Mouse (Mus musculus): Measurements from ENCODE around the gene Trim47.

Trim47 gene

DNA sequence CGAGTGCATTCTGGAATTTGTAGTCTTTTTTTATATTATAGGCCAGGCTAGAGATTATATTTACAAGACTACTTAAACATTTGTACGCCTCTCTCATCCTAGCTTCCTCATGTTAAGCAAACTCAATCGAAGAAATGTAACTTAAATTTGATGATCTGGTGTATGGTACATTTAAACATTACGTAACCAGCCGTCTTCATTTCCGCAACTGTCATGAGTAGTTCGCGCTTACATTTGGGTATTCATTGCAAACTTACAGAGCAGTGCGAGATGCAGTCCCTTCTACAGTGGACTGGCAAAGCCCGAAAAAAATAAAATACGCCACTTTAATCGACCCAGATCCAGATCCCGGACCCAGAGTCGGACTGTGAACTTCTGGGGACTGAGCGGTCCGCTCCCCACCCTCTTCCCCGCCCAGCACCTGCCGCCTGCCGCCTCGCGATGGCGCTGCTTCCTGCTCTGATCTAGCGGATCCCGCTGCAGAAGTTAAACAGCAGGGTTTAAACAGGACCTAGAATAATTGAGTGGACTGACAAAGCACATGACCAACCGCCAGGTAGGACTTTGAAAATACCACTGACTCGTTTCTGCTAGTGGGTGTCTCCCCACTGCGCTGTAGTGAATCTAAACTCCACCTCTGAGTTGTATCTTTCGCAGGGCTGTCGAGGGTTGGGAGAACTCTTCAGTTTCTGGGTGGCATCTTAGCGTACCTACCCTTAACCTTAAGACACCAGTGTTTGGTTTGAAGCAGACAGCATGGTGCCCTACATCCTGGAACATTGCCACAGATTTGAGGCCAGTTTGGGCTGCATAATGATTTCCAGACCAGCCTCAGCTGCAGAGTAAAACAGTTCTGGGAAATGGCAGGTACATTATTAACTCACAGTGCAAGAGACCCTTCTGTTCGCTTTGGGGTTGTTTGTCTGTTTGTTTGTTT, 39.5 kb downstream of the Trim47 start:
- DNase-seq, result peak; percentile 86

DNA sequence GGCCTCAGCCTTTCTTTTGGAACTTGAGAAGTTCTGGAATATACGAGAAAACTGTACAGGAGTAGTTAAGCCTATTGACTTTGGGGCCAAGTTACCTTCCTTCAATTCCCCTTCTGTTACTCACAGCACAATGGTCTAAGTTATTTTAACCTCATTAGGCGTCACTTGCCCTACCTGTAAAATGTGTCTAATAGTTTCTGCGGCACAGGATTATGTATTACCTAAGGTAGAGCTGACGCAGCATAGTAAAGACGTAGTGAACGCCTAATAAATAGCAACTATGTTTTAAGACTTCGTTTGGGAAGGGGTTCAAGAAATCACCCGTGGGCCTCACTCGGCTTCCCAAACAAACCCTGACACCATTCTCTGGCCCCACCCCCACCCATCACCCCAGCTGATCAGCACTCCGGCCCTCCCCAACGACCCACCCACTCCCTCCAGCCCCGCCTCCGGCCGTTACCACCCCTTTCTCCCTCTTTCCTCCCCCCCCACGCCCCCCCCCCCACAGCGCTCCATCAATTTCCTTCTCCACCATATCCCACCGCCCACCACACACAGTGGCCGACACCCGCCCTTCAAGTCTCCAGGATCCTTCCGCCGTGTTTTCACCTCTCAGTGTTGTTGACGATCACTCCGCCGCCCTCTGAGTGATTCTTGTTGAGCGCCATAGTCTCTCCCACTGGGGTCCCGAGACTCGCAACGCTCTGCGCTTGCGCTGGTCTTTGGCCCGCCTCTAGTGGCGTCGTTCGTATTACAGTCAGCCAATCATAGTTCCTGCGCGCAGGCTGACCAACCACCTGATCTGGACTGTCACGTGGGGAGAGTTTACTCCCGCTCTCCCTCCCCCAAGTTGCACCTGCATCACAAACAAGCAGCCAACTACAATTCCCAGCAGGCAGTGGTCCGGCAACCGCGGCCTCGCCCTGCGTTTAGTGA, 40.5 kb downstream of the Trim47 start, which contains the start of gene Wbp2:
TSS of gene Wbp2 (minus strand) at position 738 of the 936 bp plus-strand sequence.
- DNase-seq, result peak; percentile 94

DNA sequence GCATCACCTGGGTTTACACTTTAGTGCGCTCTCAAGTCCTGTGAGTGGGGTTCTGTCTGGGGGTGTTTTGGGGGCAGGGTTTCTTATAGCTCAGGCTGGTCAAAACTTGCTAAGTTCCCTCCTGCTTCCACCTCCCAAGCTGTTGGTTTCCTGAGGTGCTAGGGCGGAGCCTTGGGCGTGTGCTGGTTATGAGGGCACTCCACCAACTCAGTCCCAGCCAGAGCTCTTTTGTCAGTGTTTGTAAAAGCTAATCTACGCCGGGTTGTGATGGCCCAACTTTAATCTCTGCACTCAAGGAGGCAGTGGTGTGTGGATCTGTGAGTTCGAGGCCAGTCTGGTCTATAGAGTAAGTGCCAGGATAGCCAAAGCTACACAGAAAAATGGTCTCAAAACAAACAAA, 42.8 kb downstream of the Trim47 start:
- no peak for DNase-seq

DNA sequence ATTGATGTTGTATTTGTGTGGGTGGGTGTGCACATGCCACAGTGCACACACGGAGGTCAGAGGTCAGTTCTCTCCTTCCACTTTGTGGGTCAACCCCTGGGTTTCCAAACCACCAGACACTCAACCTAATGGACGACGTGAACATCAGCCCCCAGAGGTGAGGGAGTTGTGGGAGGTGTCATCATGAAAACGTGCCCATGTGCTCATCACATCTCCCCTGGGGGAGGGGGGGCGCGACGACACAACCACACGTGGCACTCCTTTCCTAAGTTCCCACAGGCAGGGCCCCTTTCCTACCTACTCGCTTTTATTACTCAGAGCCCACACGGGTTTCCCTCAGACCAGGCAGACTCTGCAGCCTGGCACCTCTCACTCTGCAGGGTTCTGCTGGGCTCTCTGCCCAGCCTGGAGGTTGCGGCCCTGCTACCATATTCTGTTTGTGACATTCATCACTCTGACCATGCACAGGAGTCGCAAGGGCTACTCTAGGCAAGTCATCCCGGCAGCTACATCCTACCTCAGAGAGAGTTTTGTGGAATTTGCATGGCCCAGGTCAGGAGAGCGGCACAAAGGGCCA, 43.8 kb downstream of the Trim47 start:
- no peak for DNase-seq

DNA sequence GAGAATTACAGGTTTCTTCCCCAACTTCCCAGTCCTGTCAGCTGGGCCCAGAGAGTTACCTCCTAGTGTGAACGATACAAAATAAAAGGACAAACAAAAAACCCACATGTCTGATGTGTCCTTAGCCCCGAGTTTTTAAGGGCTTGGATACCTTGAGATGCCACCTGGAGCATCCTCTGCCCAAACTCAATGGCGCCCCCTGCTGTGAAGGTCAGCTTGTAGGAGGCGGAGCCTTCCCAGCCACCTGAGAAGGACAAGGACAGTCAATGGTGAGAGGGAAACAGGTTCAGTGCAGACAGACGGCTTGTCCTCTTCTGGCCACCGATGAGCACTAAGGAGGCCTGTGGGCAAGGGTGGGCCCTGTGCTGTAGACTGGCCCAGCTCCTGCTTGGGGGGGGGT, 45.9 kb downstream of the Trim47 start:
- DNase-seq, result peak; percentile 64

DNA sequence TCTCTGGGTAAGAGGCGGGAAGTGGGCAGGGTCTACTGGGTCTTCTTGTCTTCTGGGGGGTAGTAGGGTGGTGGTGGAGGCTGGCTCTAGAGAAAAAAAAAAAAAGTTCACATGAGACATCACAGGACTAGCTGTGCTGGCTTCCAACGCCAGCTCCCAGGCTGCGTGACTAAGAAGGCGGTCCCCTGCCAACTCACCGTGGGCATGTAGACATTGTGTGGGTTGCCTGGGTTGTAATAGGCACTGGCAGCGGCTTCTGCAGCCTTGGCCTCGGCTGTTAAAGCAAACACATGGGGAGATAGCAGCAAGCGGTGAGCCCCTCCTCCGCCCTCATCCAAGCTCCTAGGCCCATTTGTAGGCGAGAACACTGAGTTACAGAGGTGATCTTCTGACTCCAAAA, 47.5 kb downstream of the Trim47 start:
- DNase-seq, result peak; percentile 49

DNA sequence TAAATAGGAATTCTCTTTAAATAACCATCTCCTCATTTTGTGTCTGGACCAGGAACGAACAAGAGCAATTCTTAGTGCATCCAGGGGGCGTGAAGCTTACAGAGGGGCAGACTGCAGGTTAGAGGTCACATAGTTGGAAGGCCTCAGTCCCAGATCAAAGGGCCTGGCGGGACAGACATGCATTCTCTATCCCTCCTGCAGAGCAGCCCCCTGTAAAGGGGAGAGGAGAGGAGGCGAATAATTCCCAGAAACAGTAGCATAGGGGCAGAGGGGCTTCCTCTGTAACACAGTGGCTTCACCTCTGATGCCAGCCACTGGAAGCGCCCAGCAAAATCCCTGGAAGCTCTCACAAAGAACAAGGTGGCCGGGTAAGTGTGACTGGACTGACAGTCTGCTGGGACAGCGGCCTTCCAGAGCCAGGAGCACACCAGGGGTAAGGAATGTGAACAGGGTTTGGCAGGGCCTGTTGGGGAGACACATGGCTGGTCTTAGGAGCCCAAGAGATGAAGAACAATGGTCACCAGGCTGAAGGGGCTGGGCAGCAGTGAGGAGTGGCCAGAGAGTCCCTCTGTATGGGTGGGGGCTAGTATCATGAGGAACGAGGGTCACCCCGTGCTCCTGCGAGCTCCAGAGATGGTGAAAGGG, 48.2 kb downstream of the Trim47 start:
- no peak for DNase-seq

DNA sequence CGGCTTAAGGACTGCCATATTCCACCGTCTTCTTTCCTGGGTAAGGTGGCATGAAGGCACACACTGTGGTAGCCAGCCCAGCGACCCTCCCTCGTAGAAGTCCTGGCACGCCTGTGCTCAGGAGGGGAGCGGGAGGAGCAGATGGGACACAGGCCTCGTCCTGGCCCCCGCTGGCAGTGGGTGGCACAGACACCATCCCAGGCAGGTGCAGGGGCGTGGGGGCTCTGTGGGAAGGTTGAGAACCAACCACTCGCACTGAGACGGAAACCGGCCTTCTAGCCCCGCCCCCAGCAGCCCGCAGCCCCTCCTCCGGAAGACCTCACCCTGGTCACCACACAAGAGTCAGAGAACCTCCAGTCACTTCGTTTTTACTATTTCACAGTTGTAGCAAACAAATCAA, 48.8 kb downstream of the Trim47 start:
- DNase-seq, result no peak

DNA sequence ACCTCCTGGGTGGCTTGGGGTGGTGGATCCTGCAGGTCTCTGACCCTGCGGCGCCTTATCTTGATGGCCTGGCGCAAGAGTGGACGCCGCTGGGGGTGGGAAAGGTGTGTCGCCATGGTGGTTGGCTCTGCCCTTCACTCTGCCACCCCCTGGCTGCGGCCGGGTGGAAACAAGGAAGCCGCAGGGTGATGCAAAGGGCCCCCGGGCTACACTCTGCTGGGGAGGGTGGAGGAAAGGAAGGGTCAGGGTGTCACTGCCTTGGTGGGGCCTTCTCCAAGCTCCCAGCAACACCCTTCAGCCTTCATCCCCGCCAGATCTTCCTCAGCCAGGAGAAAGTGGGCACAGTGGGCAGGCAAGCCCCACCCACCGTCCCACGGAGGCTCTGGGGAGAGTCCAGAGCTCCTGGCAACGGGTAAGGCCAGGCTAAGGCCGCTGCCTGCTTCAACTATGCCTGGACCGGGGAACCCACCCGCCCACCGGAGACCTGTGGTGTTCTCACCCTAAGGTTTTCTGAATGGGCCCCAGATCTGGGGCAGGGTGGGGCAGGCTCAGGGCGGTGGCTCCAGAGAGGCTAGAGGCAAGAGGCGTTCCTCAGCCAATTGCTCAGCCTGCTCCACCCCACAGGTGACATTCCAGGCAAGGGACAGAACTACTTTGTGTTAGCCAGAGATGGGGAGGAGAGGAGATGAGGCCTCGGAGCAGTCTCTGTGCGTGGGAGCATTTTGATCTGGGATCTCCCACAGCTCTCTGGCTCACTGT, 49.4 kb downstream of the Trim47 start, which contains the start of gene Unc13d:
TSS of gene Unc13d (minus strand) at position 516 of the 759 bp plus-strand sequence.
- no peak for DNase-seq

DNA sequence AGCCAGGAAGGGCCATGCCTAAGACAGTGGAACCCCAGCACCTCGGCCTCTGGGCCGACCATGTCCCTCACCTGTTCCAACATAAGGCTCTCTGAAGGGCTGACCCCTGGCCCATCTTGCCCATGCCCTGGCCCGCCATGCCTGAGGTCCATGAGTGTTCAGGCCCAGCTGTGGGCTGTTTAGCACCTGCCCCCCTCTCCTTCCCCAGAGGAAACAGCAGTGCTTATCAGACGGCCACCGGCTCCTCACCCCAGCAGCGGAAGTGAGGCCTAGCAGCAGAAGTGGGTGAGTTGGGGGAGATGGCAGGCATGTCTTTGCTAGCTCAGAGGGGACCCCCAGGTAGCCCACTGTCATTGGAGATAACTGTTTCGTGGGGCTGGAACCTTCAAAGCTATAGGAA, 50.2 kb downstream of the Trim47 start:
- no peak for DNase-seq

DNA sequence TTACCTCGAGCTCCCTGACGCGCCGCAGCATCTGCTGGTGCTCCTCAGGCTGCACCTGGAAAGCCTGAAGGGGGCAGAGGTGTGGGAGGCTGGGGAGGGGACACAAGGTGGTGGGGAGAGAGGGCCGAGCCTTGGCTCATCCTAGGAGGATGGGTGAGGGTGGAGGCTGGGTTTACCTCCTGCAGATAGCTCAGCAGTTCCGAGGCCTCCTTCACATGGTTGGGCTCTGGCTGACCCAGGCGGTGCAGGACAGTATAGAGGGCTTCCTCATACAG, 50.8 kb downstream of the Trim47 start:
- DNase-seq, result no peak

DNA sequence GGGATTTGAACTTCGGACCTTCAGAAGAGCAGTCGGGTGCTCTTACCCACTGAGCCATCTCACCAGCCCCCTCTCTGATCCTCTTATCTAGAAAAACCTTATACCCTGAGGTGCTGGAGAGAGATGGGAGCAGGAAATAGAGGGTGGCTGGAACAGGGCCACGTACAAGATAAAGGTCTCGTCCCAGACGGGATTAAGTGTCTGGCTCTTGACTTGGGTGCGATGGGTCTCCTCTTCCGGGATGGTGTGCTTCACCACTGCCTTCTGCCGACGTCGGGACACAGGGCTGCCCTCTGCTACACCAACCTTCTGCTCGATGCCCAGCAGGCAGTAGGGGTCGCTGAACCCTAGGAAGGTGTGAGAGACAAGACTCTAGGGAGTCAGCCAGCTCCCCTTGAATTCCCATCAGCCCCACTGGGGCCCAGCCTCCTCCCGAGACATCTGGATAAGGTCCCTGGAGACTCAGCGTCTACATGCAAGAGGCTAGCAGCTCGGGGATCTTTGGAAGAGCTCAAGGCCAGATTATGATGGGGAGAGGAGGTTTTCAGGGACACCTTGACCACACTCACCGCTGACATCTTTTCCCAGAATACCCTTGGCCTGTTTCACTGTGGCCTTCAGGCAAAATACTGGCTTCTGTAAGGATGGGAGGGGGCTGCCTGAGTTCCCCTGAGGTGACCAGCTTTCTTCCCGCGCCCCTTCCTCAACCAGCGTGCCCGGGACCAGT, 51.3 kb downstream of the Trim47 start:
- DNase-seq, result no peak

DNA sequence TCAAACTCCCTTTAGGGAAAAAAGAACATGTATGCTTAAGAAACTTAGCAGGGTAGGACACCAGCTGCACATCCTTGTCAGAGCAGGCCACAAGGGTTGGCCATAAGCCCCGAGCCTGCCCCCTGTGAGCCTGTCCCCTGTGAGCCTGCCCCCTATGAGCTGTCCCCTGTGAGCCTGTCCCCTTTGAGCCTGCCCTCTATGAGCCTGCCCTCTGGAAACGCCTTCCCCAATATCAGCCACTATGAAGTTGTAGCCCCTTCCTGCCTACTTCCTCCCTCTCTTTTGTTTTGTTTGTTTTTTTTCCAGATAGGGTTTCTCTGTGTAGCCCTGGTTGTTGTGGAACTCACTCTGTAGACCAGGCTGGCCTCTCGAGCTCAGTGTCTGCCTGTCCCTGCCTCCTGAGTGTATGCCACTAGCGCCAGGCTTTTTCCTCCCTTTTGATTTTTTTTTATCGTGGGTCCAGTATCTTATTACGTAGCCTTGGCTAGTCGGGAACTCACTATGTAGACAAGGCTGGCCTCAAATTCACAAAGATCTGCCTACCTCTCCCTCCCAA, 52.5 kb downstream of the Trim47 start:
- DNase-seq, result no peak

DNA sequence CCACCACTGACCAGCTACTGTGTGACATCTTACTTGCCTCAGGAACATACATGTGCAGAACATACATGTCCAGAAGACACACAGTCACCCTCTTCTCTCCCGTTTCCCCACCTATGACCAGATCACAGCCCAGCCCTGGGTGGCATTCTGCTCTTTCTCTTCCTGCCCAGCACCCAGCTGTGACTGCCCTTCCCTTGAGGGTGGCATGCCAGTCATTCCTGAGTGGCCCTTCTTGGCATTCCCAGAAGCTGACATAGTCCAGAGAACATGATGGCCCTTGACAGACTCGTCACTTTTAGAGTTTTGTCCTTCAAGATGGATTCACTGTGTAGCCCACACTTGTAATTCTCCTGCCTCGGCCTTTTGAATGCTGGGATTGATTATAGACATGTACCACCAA, 54.4 kb downstream of the Trim47 start:
- no peak for DNase-seq

DNA sequence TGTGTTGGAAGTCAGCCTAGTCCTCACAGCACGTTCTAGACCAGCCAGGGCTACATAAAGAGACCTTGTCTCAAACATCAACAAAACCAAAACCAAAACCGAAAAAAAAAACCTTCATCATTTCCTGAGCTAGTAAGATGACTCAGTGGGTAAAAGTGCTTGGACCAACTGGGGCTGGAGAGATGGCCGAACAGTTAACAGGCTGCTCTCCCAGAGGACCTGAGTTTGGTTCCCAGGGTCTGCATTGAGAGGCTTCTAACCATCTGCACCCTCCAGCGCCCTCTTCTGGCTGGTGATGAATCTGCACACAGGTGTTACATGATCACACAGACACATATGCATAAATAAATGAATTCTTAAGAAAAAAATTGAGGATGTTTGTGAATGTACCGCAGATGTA, 55.5 kb downstream of the Trim47 start:
- DNase-seq, result no peak

DNA sequence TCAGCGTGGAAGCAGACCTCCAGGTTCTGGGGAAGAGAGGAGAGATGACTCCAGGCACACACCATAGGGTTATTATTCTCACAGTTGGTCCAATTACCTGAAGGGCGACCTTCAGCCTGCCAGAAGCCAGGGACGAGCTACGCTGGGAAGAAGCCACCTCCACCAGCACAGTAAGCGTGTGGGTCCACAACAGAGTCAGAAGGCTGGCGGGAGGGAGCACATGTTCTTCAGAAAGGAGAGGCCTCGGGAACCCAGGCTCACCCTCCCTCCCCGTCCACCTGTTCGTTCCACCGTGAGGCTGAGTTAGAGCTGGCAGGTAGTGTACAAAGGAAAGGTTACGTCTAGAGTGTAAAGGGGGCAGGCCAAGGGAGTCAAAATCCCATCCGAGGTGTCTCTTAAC, 61.7 kb downstream of the Trim47 start:
- no peak for DNase-seq

DNA sequence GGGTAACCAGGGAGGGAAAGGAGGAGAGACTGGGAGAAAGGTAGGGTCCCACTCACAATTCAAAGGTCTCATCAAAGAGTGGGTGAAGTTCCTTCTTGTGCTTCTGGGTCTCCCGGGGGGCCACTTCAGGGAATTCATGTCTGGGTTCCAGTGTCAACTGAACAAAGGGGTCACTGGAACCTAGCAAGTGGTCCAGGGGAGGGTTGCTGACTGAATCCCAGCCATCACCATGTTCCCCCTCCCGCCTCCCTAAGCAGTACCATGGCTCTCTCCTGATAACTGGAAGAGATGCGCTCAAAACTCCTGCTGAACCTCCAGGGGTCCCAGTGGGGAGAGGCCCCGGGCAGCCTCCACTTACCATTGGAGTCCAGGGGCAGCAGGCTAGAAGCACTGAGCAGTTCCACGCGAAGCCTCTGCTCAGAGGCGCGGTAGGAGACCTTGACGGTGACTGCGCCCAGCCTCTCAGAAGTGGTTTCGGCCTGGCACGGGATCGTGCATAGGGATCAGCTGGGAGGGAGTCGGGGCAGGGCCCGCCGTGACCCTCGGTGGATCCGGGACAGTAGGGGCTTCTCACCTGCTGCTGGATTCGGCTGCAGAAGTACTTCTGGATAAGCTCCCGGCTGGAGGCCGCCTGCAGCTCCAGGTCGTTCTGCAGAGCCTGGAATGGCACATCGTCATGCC, 62.7 kb downstream of the Trim47 start:
- DNase-seq, result no peak

DNA sequence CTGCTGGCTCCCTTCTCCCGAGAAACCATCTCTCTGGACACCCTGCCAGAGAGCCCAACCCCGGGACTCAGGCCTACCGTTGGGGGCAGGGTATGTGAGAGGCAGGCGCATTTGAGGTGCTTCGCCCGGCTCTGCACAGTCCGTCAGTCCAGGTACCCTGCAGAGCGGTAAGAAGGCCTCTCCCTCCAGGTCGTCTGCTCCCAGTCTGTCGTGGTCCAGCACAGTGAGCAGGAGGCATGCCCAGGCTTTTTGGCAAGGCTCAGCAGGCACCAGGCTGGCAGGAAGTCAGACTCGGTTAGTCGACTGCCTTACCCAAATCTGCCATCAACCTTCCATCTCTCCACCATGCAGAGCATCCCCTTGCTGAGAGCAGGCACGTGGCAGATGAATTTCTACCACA, 63.4 kb downstream of the Trim47 start:
- no peak for DNase-seq

DNA sequence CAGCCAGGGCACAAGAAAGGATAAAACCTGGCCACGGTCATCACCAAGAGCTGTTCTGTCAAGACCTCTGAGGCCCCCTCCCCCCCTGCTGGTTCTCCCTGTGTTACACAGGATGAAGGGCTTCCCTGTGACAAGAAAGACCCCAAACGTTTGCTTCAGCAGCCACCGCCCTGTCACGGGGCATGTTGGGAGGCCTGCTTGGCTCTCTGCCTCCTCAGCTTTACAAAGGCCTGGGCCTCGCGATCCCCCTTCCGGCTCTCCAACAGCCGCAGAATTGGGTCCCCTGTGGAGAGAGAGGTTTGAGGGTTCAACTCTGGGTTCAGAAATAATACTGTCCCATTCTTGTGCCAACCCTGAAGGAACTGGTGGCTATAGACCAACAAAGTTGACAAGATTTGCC, 64.5 kb downstream of the Trim47 start:
- DNase-seq, result no peak

DNA sequence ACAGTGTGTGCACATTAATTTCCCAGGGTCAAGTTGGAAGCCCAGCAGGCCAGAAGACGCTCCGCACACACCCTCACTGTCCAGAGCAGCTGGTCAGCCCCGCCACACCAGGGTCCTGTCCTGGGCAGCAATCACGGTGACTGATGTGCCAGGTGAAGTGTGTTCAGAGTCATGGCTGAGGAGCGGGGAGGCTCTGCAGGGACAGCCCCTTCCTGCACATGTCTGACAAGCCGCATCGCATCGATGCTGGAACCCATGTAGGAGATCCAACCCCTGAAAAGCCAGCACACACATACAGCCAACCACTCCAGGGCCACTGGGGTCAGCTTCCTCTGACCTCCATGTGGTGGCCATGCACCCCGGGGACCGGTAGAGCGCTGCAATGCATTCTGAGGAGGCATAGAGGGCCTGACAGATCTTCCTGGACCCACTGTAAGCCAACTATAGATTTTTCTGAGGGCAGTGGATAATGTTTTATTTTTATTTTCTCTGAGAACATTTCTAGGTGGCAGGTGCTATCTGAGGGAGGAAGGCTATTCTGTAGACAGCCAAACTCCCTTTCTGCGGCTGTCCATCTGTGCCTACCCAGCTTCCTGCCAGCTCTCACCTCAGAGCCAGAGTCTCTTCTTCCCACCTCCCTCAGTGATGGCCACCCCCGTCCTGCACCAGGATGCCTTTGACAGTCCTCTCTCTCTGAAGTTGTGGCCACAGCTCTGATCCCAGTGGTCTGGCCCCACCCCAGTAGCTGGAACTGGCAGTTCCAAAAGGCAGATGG, 65.2 kb downstream of the Trim47 start:
- no peak for DNase-seq

Measured in right cerebral cortex, postnatal 14 days (tissue).